Mouse (Mus musculus) heart, postnatal 0 days (tissue): ENCODE measurements around the gene Nsmf.

Source experiments
- CTCF ChIP-seq: IDR thresholded peaks from 2 replicates; pipeline ENCODE4 v1.5.1; 2016; ENCODE audit warnings: antibody characterized with exemption, control low read depth, low read depth
- EP300 ChIP-seq: IDR thresholded peaks from 2 replicates; pipeline ENCODE4 v1.6.1; 2016; ENCODE audit warnings: antibody characterized with exemption, low read depth

GRCm38 (mm10) chr2:25083697-25084096 lies 29.5 kb downstream of the Nsmf start:
- no peak for TF ChIP-seq EP300
- TF ChIP-seq CTCF, result no peak
